Mouse (Mus musculus) hindbrain, postnatal 0 days (tissue): ENCODE measurements at regions not wholly inside any gene's neighbourhood (a gene's known extent, or its start where the extent isn't known, plus 50 kb on each side); places are given as distances from the start of the nearest gene placed in this dataset.

Experiments used
- ATAC-seq: fragments of 200-750 bp; cut with Nextera tagmentation; 2 replicates; pipeline ENCODE4 v1.8.0; 2017; ENCODE audit warnings: mild to moderate bottlenecking, moderate TSS enrichment, moderate library complexity
- DNase-seq: peaks from one replicate; pipeline ENCODE4 v3.0.0-alpha.2; 2015; ENCODE audit warnings: low spot score
- H3K27ac ChIP-seq: fragments of 300-500 bp; sonication (generic); 2 replicates; pipeline ENCODE4 v1.5.1; 2014; ENCODE audit warnings: mild to moderate bottlenecking
- H3K27me3 ChIP-seq: fragments of 300-500 bp; sonication (generic); 2 replicates; pipeline ENCODE4 v1.6.1; 2014; ENCODE audit warnings: low read length, mixed read lengths; ENCODE audit not compliant: insufficient read depth
- H3K36me3 ChIP-seq: fragments of 300-500 bp; sonication (generic); 2 replicates; pipeline ENCODE4 v1.6.1; 2014; ENCODE audit warnings: low read length, mixed read lengths; ENCODE audit not compliant: insufficient read depth
- H3K4me1 ChIP-seq: fragments of 300-500 bp; sonication (generic); 2 replicates; pipeline ENCODE4 v1.6.1; 2014; ENCODE audit warnings: antibody characterized with exemption, low read length, mixed read lengths; ENCODE audit not compliant: insufficient read depth
- H3K4me2 ChIP-seq: fragments of 300-500 bp; sonication (generic); 2 replicates; pipeline ENCODE4 v1.6.1; 2014; ENCODE audit warnings: low read depth, mild to moderate bottlenecking, low read length, moderate library complexity, mixed read lengths
- H3K4me3 ChIP-seq: fragments of 300-500 bp; sonication (generic); 2 replicates; pipeline ENCODE4 v1.5.1; 2014; ENCODE audit warnings: low read length
- H3K9ac ChIP-seq: fragments of 300-500 bp; sonication (generic); replicated peaks from 2 replicates; pipeline ENCODE4 v1.6.1; 2014; ENCODE audit warnings: mild to moderate bottlenecking, low read length, moderate library complexity, mixed read lengths
- H3K9me3 ChIP-seq: fragments of 300-500 bp; sonication (generic); 2 replicates; pipeline ENCODE4 v1.6.1; 2016; ENCODE audit warnings: low read length, mixed read lengths
- CTCF ChIP-seq: IDR thresholded peaks from 2 replicates; pipeline ENCODE4 v1.5.1; 2016; ENCODE audit warnings: antibody characterized with exemption, control low read depth, low read depth
- WGBS: fragments of 180-500 bp; shearing (Covaris S2); extraction: QIAGEN DNeasy Blood & Tissue Kit; methylation state at CpG from one replicate; pipeline ENCODE4 v1.1.7; 2014; 5-methylcytosine and 5-hydroxymethylcytosine counted together

DNA sequence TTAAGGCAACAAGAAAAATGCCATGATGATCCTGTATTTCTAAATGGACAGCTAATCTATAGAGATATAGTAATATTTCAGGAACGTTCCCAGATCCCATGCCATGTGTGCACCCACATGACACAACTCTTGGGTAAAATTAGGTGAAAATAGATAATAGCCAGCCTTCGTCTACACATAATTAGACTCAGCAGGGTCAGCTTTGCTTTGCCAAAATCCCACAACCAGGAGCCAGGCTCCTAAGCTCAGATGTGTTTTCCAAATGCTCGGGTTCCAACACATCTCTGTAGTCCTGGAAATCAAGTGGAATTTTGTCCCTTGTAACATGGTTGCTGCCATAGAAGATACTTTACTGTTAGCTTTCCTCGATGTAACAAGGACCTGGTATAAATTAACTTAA, 122.7 kb downstream of the Fam198b start:
- WGBS: 62% methylated on average over 4 of the region's 4 CpGs
- H3K27ac ChIP-seq: no peak overlapping the region
- ATAC-seq (no peak), DNase-seq (no peak)
- no peaks in the 10 kb centered on the region for H3K36me3 ChIP-seq
- H3K9ac ChIP-seq: no peak overlapping the region
- TF ChIP-seq CTCF: no peak
- H3K27me3 ChIP-seq: no peaks in the 10 kb centered on the region
- 0 out of 2 replicates have a peak, but pooled peaks cover 3% of the 10 kb centered on the region for H3K4me1 ChIP-seq
- H3K4me2 ChIP-seq: no peak overlapping the region
- H3K4me3 ChIP-seq: no peak overlapping the region
- no peaks in the 10 kb centered on the region for H3K9me3 ChIP-seq

DNA sequence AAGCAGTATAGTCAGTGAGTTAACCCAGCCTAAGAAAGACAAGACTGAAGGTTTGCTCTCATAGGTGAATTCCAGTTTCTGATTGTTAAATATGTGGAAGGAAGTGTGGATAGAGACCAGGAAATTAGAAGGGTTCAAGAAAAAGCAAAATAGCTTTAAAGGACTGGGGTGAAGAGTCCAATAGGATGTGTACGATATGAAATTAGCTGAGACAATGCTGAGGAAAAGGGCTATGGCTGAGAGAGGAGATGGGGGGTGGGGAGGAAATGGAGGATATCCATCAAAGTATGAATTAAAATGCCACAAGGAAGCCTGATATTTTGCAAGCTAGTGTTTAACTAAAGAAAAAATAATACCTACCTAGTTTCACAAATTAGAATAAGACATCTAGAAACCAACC, 124.9 kb downstream of the Fam198b start:
- WGBS: 96% methylated on average over 1 of the region's 1 CpGs

GRCm38 (mm10) chr3:80025795-80026194, 141.5 kb downstream of the Fam198b start:
- H3K27me3 ChIP-seq: no peaks in the 10 kb centered on the region
- no peaks in the 10 kb centered on the region for H3K9me3 ChIP-seq
- no peaks in the 10 kb centered on the region for H3K4me1 ChIP-seq
- no peak overlapping the region for H3K9ac ChIP-seq
- 88% methylated on average over 1 of the region's 1 CpGs for WGBS
- no peak for TF ChIP-seq CTCF
- ATAC-seq: no peak
- H3K36me3 ChIP-seq: no peaks in the 10 kb centered on the region
- no peak for DNase-seq
- H3K4me3 ChIP-seq: no peak overlapping the region
- H3K4me2 ChIP-seq: no peak overlapping the region
- H3K27ac ChIP-seq: no peak overlapping the region

More for the DNA sequence above, 124.9 kb downstream of the Fam198b start:
- ATAC-seq (no peak), DNase-seq (no peak)
- Histone ChIP-seq H3K4me2 (no peak overlapping the region), H3K36me3 (no peaks in the 10 kb centered on the region), H3K4me1 (0 out of 2 replicates have a peak, but pooled peaks cover 3% of the 10 kb centered on the region), H3K9me3 (no peaks in the 10 kb centered on the region), H3K27ac (no peak overlapping the region), H3K4me3 (no peak overlapping the region), H3K9ac (no peak overlapping the region), H3K27me3 (no peaks in the 10 kb centered on the region)
- no peak for TF ChIP-seq CTCF

- ATAC-seq: no peak
- Histone ChIP-seq H3K9me3 (no peaks in the 10 kb centered on the region), H3K9ac (no peak overlapping the region), H3K4me2 (no peak overlapping the region), H3K36me3 (no peaks in the 10 kb centered on the region), H3K27ac (no peak overlapping the region), H3K4me1 (no peaks in the 10 kb centered on the region), H3K27me3 (no peaks in the 10 kb centered on the region), H3K4me3 (no peak overlapping the region)
- WGBS: 67% methylated on average over 3 of the region's 3 CpGs
- TF ChIP-seq CTCF: no peak
- no peak for DNase-seq
Observed at GRCm38 (mm10) chr3:80033071-80033470, 148.7 kb downstream of the Fam198b start.

- no peak for ATAC-seq
- Histone ChIP-seq H3K9ac (no peak overlapping the region), H3K27ac (no peak overlapping the region), H3K4me2 (no peak overlapping the region), H3K4me1 (no peaks in the 10 kb centered on the region), H3K9me3 (no peaks in the 10 kb centered on the region), H3K36me3 (no peaks in the 10 kb centered on the region), H3K4me3 (no peak overlapping the region), H3K27me3 (no peaks in the 10 kb centered on the region)
- no peak for TF ChIP-seq CTCF
- DNase-seq: no peak
- WGBS: 74% methylated on average over 11 of the region's 11 CpGs
Observed at GRCm38 (mm10) chr3:80038553-80039129, 154.3 kb downstream of the Fam198b start.

DNA sequence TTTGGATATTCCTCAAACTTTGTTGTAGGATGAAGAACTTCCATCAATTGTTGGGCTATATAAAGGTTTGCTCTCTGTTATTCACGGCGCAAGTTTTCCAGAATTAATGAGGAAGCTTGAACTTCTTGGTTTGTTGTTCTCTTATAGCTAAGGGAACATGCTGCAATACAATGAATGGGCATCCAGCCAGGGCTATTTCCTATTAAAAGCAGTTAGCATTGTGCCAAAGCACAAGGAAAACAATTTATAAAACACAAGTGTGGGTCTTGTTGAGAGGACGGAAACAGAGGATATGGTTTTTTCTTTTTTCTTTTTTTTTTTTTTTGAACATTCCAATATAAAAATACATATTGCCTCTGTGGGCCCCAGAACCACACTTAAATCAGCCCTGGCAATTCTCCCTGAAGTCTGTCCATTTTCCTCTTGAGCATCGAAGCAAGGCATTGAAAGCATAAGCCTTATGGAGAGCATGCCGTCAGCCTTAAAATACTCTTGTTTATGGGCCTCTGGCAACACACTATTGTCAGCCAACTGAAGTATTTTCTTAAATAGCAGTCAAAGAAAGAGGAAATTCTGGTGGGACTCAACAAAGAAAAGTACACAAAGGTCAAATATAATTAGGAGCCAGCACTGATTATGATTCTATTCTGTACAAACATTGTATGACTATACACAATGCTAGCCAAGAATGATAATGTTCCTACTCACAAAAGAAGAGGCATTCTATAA, 158.6 kb downstream of the Fam198b start:
- Histone ChIP-seq H3K27ac (no peak overlapping the region), H3K4me1 (no peaks in the 10 kb centered on the region), H3K27me3 (no peaks in the 10 kb centered on the region), H3K4me3 (no peak overlapping the region), H3K9me3 (no peaks in the 10 kb centered on the region), H3K9ac (no peak overlapping the region), H3K36me3 (no peaks in the 10 kb centered on the region), H3K4me2 (no peak overlapping the region)
- WGBS: 57% methylated on average over 5 of the region's 5 CpGs
- DNase-seq (peak; percentile 15), ATAC-seq (no peak)
- TF ChIP-seq CTCF: no peak

DNA sequence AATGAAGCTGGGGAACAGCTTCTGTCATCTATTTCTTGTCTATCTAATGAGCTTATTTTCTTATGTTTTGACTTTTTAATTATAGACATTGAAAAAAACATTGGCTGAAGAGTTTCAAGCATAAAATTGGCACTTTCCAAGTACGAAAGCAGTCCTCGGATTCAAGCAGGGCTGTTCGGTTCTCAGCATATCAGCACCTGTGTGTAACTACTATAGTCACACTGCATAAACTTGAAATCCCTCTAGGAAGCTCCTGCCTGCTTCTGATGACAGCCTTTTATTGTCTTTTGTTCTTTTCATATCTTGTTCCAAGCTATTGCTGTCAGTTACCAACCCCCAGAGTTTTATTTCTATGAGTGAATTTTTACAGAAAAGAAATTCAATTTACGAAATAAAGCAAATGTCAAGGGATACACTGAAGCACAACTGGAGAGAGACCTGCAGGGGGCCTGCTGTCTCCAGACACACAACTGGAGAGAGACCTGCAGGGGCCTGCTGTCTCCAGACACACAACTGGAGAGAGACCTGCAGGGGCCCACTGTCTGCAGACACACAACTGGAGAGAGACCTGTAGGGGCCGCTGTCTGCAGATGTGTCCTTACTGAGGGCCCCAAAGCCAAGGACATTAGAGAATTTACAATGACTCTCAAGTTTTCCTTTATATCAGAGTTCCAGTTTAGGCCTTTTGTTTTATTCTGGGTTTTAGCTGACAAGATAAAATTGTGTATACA, 165.3 kb downstream of the Fam198b start:
- Histone ChIP-seq H3K4me2 (no peak overlapping the region), H3K9ac (no peak overlapping the region), H3K36me3 (no peaks in the 10 kb centered on the region), H3K4me3 (no peak overlapping the region), H3K27ac (no peak overlapping the region), H3K4me1 (no peaks in the 10 kb centered on the region), H3K9me3 (no peaks in the 10 kb centered on the region), H3K27me3 (no peaks in the 10 kb centered on the region)
- ATAC-seq (0 out of 2 replicates have a peak, but pooled peaks have one; percentile 24), DNase-seq (no peak)
- WGBS: 70% methylated on average over 5 of the region's 5 CpGs
- no peak for TF ChIP-seq CTCF
